Mouse (Mus musculus) heart, embryonic 14.5 days (tissue): Measurements from ENCODE around the gene Dst. TPM values are rescaled to one million over a fixed set of nuclear protein-coding genes. Genes with fewer than 3 reads are reported as not detected.

Experiments used
- ATAC-seq: fragments of 200-750 bp; cut with Nextera tagmentation; 2 replicates; pipeline ENCODE4 v1.8.0; 2017; ENCODE audit warnings: low read depth, moderate TSS enrichment; ENCODE audit not compliant: insufficient number of reproducible peaks, insufficient read depth, low FRiP score
- H3K27ac ChIP-seq, 2 experiments: fragments of 200-500 bp in 1 of 2; fragments of 300-500 bp in 1 of 2; sonication (generic) in 1 of 2; replicated peaks in 1 of 2; 2 replicates each; pipeline ENCODE4 v1.5.1; 2012 to 2014; ENCODE audit warnings: low read depth in 2 of 2, low read length in 2 of 2, control low read depth in 1 of 2, mild to moderate bottlenecking in 1 of 2, mixed read lengths in 1 of 2; ENCODE audit not compliant: control insufficient read depth in 1 of 2, insufficient read depth in 1 of 2
- H3K27me3 ChIP-seq: fragments of 300-500 bp; sonication (generic); 2 replicates; pipeline ENCODE4 v1.6.1; 2014; ENCODE audit warnings: mild to moderate bottlenecking, low read length, control low read depth; ENCODE audit not compliant: control insufficient read depth, insufficient read depth
- H3K36me3 ChIP-seq: fragments of 300-500 bp; sonication (generic); 2 replicates; pipeline ENCODE4 v1.6.1; 2014; ENCODE audit warnings: mild to moderate bottlenecking, control low read depth, low read length, mixed read lengths; ENCODE audit not compliant: control insufficient read depth, insufficient read depth
- H3K4me1 ChIP-seq, 2 experiments: fragments of 200-500 bp in 1 of 2; fragments of 300-500 bp in 1 of 2; sonication (generic) in 1 of 2; 2 replicates each; pipeline ENCODE4 v1.6.1; 2012 to 2014; ENCODE audit warnings: low read length in 2 of 2, control low read depth in 1 of 2, mixed read lengths in 1 of 2; ENCODE audit not compliant: control insufficient read depth in 2 of 2, insufficient read depth in 2 of 2
- H3K4me2 ChIP-seq: fragments of 300-500 bp; sonication (generic); 2 replicates; pipeline ENCODE4 v1.6.1; 2014; ENCODE audit warnings: mild to moderate bottlenecking, low read length
- H3K4me3 ChIP-seq, 2 experiments: fragments of 200-500 bp in 1 of 2; fragments of 300-500 bp in 1 of 2; sonication (generic) in 1 of 2; 2 replicates each; pipeline ENCODE4 v1.5.1; 2012 to 2014; ENCODE audit warnings: low read length in 2 of 2, mild to moderate bottlenecking in 2 of 2, control low read depth in 1 of 2, low read depth in 1 of 2, moderate library complexity in 1 of 2; ENCODE audit not compliant: control insufficient read depth in 1 of 2, insufficient read depth in 1 of 2
- H3K9ac ChIP-seq: fragments of 300-500 bp; sonication (generic); 2 replicates; pipeline ENCODE4 v1.6.1; 2014; ENCODE audit warnings: mild to moderate bottlenecking, low read length
- H3K9me3 ChIP-seq: fragments of 300-500 bp; sonication (generic); 2 replicates; pipeline ENCODE4 v1.6.1; 2016; ENCODE audit warnings: low read length, control low read depth; ENCODE audit not compliant: control insufficient read depth
- WGBS: fragments of 180-500 bp; shearing (Covaris S2); extraction: QIAGEN DNeasy Blood & Tissue Kit; methylation state at CpG from one replicate; pipeline ENCODE4 v1.1.7; 2014; 5-methylcytosine and 5-hydroxymethylcytosine counted together
- polyA plus RNA-seq: library from polyadenylated mRNA; unstranded; fragments of >200 nt; fragmentation: Nextera tagmentation; extraction: Ambion mirVana; gene quantifications from 2 replicates; pipeline ENCODE4 v1.2.1, GENCODE M21; 2014

Dst gene
- polyA plus RNA-seq, 1 experiment from 2014 or later, result 38.6 TPM

DNA sequence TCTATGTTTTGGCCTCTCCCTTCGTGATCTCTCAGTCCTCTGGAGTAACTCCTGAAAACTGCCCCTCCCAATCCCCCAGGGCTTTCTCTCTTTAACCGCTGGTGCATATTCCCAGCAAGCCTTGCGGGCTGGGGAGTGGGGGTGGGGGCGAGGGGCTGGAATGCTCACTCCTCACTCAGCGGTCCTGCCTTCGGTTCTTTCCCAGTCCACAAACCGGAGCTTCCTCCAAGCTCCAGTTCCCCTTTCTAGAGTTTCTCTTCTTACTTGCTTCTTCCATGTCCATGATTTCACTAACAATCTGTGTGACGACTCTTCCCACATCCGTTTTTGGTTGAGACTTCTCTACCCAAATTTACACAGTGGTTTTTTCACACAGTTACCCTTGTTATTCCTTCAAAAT lies 4.4 kb upstream of the Dst start:
- no peaks in the 10 kb centered on the region for H3K9me3 ChIP-seq
- H3K36me3 ChIP-seq, result no peaks in the 10 kb centered on the region
- peak overlapping the region; percentile 16 to 22; a peak in 2 of 4 replicates for H3K4me3 ChIP-seq
- peaks cover 2 to 5% of the 10 kb centered on the region in 2 experiments; a peak in 3 of 4 replicates for H3K4me1 ChIP-seq
- 17% methylated on average over 9 of the region's 9 CpGs for WGBS
- H3K27me3 ChIP-seq, result peaks cover 3% of the 10 kb centered on the region; the same call in 1 of the 2 replicates
- H3K9ac ChIP-seq, result peak overlapping the region; percentile 54
- peak overlapping the region; percentile 56 for H3K4me2 ChIP-seq
- H3K27ac ChIP-seq, result no peak overlapping the region
- ATAC-seq, result no peak

DNA sequence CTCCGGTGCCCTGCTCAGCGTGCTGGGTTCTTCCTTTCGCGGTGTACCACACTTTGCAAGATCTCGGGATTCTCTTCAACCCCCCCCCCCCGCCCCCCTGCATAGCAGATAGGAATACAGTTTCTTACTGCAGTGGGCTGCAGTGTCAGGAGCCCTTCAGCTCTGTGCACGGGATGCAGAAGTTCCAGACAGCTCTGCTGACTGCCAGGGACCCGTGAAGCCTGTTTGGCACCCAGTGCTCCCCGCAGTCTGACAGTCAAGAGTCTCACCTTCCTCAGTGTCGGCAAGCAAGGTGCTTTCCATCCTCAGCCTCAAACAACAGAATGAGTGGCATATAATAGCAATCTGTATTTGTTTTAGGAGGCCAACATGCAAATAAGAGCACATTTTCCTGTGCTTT lies 1.8 kb upstream of the Dst start:
- Histone ChIP-seq H3K36me3 (no peaks in the 10 kb centered on the region), H3K27me3 (peaks cover 7% of the 10 kb centered on the region; the same call in 1 of the 2 replicates), H3K27ac (no peak overlapping the region), H3K9me3 (no peaks in the 10 kb centered on the region), H3K4me1 (peaks cover 3 to 16% of the 10 kb centered on the region in 2 experiments; a peak in 3 of 4 replicates), H3K9ac (no peak overlapping the region), H3K4me3 (no peak overlapping the region), H3K4me2 (0 out of 2 replicates have a peak overlapping the region, but pooled peaks have one; percentile 0)
- 38% methylated on average over 10 of the region's 10 CpGs for WGBS
- ATAC-seq, result no peak

DNA sequence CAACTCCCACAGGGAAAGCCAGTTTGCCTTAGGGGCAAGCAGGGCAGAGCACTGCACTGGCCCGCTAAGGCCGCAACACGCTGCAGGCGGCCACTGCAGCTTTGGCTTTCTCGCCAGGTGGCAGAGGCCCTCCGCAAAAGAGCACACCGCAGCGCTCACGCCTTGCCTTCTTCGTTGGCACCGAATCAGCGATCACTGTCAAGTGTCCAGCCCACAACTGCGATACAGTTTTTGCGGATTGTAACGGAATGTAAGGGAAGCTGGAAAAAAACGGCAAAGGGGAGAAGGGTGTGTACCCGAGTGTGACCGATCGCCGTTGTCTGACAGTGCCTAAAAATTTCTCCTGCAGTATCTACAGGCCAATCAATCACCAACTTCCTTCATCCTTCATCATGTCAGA lies 1.1 kb upstream of the Dst start:
- ATAC-seq, result no peak
- Histone ChIP-seq H3K36me3 (no peaks in the 10 kb centered on the region), H3K4me3 (peak overlapping the region; percentile 65 to 67), H3K27me3 (peaks cover 7% of the 10 kb centered on the region; the same call in 1 of the 2 replicates), H3K9ac (peak overlapping the region; percentile 76), H3K27ac (no peak overlapping the region), H3K4me2 (peak overlapping the region; percentile 82), H3K4me1 (peaks cover 3 to 16% of the 10 kb centered on the region in 2 experiments; a peak in 3 of 4 replicates), H3K9me3 (no peaks in the 10 kb centered on the region)
- 4% methylated on average over 20 of the region's 20 CpGs for WGBS

DNA sequence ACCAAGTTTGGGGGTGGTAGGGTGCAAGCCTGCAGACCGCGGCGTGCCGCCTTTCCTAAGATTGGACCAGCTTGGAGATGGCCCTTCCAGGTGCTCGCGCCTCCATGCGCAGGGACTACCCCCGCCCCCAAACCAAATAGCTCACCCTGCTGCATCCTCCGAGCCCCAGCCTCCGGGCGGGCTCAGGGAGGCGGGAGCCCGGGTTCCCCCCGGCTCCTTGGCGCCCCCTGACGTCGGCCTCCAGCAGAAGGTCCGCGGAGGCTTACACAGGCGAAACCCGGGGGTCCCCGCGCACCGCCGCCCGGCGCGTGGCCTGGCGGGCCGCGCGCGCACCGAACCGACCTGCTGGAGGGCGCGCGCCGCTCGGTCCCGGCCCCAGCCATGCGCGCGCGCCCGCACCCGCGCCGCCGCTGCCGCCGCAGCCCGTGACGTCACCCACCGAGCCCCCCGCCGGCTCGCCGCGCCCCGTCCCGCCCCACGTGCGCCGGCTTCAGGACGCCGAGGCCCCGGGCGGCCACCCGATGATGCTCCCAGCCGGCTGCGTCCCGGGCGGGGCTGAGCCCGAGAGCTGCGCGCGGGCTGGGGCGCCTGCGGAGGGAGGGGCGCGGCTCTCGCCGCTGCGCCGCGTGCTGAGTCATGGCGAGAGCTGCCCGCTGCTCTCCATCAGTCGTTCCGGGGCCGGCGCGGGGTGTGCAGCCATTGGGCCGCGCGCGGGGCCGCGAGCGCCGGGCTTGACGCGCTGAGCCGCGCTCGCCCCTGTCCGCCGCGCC lies 419 bp upstream of the Dst start, which contains the start of gene Bend6:
Bend6 (minus strand) TSS at position 396 of the 770 bp plus-strand sequence.
- 0% methylated on average over 54 of the region's 110 CpGs for WGBS
- Histone ChIP-seq H3K4me3 (peak within 1 kb of the TSS; percentile 65 to 67), H3K9ac (peak within 1 kb of the TSS; percentile 76), H3K27ac (peak within 1 kb of the TSS in 1 of 2 experiments; percentile 24; a peak in 2 of 4 replicates), H3K36me3 (no peaks in the 10 kb centered on the region), H3K4me2 (peak within 1 kb of the TSS; percentile 82), H3K27me3 (peaks cover 7% of the 10 kb centered on the region; the same call in 1 of the 2 replicates), H3K4me1 (peaks cover 3 to 16% of the 10 kb centered on the region in 2 experiments; a peak in 3 of 4 replicates), H3K9me3 (no peaks in the 10 kb centered on the region)
- ATAC-seq, result peak; percentile 69

DNA sequence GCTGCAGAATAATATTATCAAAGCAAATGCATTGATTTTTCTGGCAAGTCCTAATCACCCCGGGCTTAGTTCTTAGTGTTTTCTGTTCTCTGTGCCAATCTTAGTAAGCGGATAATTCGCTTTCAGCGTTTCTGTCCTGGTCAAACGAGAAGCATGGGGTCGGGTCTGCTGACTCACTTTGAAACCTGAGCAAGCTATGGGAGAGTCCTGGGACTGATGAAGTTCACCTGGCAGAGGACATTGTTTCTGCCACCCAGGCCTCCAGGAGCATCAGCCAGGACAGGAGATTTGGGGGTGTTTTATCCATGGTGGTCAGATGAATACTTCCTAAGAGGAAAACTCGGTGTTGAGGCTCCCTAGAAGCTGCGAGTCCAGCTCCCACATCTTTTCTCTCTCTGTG lies 3.6 kb downstream of the Dst start:
- Histone ChIP-seq H3K9ac (no peak overlapping the region), H3K36me3 (no peaks in the 10 kb centered on the region), H3K4me3 (no peak overlapping the region), H3K27ac (no peak overlapping the region), H3K9me3 (no peaks in the 10 kb centered on the region), H3K4me2 (no peak overlapping the region), H3K27me3 (peaks cover 4% of the 10 kb centered on the region; the same call in 1 of the 2 replicates), H3K4me1 (peaks cover 2 to 13% of the 10 kb centered on the region in 2 experiments; a peak in 2 of 4 replicates)
- 70% methylated on average over 8 of the region's 8 CpGs for WGBS
- no peak for ATAC-seq

DNA sequence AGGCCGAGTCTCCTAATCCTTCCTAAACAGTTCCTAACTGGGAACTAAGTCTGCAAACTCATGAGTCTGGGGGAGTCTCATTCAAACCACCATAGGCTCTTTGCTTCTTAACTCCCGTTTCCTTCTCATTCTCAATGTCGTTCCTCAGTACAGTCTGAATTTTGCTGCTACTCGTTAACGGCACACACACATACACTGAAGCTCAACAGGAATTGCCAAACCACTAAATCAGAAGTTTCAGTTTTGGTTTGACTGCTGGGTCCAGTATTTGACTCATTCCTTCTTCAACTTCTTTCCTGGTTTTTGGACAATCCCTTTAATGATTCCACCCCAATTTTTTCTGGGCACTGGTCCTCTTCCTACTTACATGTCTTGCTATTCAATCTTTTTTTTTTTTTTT lies 8.5 kb downstream of the Dst start:
- Histone ChIP-seq H3K4me3 (no peak overlapping the region), H3K36me3 (no peaks in the 10 kb centered on the region), H3K9ac (no peak overlapping the region), H3K27ac (no peak overlapping the region), H3K4me2 (no peak overlapping the region), H3K9me3 (no peaks in the 10 kb centered on the region), H3K27me3 (no peaks in the 10 kb centered on the region), H3K4me1 (no peaks in the 10 kb centered on the region)
- 93% methylated on average over 5 of the region's 5 CpGs for WGBS
- no peak for ATAC-seq

DNA sequence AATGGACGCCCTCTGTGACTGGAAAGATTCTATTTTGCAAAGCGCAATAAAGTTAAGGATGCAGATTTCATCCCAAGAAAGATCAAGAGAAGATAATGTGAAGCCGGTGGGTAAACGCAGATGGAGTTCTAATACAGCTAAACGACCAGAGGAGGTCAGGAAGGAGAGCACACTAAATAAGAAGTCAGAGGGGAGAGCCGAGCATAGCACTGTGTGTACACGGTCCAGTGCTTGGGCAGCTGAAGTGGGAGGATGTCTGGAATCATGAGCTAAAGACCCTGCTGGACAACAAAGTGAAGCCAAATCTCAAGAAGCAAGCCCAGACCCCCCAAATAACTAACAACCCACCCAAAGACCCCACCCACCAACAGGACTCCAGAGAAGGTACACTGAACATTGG lies 14.9 kb downstream of the Dst start:
- Histone ChIP-seq H3K27ac (no peak overlapping the region), H3K9me3 (no peaks in the 10 kb centered on the region), H3K27me3 (no peaks in the 10 kb centered on the region), H3K4me3 (no peak overlapping the region), H3K36me3 (no peaks in the 10 kb centered on the region), H3K4me1 (no peaks in the 10 kb centered on the region), H3K9ac (no peak overlapping the region), H3K4me2 (no peak overlapping the region)
- 82% methylated on average over 7 of the region's 7 CpGs for WGBS
- no peak for ATAC-seq
